Mouse (Mus musculus) hindbrain, postnatal 0 days (tissue): ENCODE data around the gene Pcyox1. TPM values are rescaled to one million over a fixed set of nuclear protein-coding genes. Genes with fewer than 3 reads are reported as not detected.

Experiments used
- ATAC-seq: fragments of 200-750 bp; cut with Nextera tagmentation; 2 replicates; pipeline ENCODE4 v1.8.0; 2017; ENCODE audit warnings: mild to moderate bottlenecking, moderate TSS enrichment, moderate library complexity
- DNase-seq: peaks from one replicate; pipeline ENCODE4 v3.0.0-alpha.2; 2015; ENCODE audit warnings: low spot score
- H3K27ac ChIP-seq: fragments of 300-500 bp; sonication (generic); 2 replicates; pipeline ENCODE4 v1.5.1; 2014; ENCODE audit warnings: mild to moderate bottlenecking
- H3K27me3 ChIP-seq: fragments of 300-500 bp; sonication (generic); 2 replicates; pipeline ENCODE4 v1.6.1; 2014; ENCODE audit warnings: low read length, mixed read lengths; ENCODE audit not compliant: insufficient read depth
- H3K36me3 ChIP-seq: fragments of 300-500 bp; sonication (generic); 2 replicates; pipeline ENCODE4 v1.6.1; 2014; ENCODE audit warnings: low read length, mixed read lengths; ENCODE audit not compliant: insufficient read depth
- H3K4me1 ChIP-seq: fragments of 300-500 bp; sonication (generic); 2 replicates; pipeline ENCODE4 v1.6.1; 2014; ENCODE audit warnings: antibody characterized with exemption, low read length, mixed read lengths; ENCODE audit not compliant: insufficient read depth
- H3K4me2 ChIP-seq: fragments of 300-500 bp; sonication (generic); 2 replicates; pipeline ENCODE4 v1.6.1; 2014; ENCODE audit warnings: low read depth, mild to moderate bottlenecking, low read length, moderate library complexity, mixed read lengths
- H3K4me3 ChIP-seq: fragments of 300-500 bp; sonication (generic); 2 replicates; pipeline ENCODE4 v1.5.1; 2014; ENCODE audit warnings: low read length
- H3K9ac ChIP-seq: fragments of 300-500 bp; sonication (generic); replicated peaks from 2 replicates; pipeline ENCODE4 v1.6.1; 2014; ENCODE audit warnings: mild to moderate bottlenecking, low read length, moderate library complexity, mixed read lengths
- H3K9me3 ChIP-seq: fragments of 300-500 bp; sonication (generic); 2 replicates; pipeline ENCODE4 v1.6.1; 2016; ENCODE audit warnings: low read length, mixed read lengths
- CTCF ChIP-seq: IDR thresholded peaks from 2 replicates; pipeline ENCODE4 v1.5.1; 2016; ENCODE audit warnings: antibody characterized with exemption, control low read depth, low read depth
- WGBS: fragments of 180-500 bp; shearing (Covaris S2); extraction: QIAGEN DNeasy Blood & Tissue Kit; methylation state at CpG from one replicate; pipeline ENCODE4 v1.1.7; 2014; 5-methylcytosine and 5-hydroxymethylcytosine counted together
- polyA plus RNA-seq: library from polyadenylated mRNA; unstranded; fragments of >200 nt; fragmentation: Nextera tagmentation; extraction: Ambion mirVana; gene quantifications from 2 replicates; pipeline ENCODE4 v1.2.1, GENCODE M21; 2015
- total RNA-seq: library from RNA; depleted of rRNA; stranded (reverse); fragments of >200 nt; gene quantifications from 2 replicates; pipeline ENCODE4 v1.2.3, GENCODE M21; 2014

Pcyox1 gene
- total and polyA plus RNA-seq, 2 experiments from 2014 or later: 80.9 to 102 TPM

DNA sequence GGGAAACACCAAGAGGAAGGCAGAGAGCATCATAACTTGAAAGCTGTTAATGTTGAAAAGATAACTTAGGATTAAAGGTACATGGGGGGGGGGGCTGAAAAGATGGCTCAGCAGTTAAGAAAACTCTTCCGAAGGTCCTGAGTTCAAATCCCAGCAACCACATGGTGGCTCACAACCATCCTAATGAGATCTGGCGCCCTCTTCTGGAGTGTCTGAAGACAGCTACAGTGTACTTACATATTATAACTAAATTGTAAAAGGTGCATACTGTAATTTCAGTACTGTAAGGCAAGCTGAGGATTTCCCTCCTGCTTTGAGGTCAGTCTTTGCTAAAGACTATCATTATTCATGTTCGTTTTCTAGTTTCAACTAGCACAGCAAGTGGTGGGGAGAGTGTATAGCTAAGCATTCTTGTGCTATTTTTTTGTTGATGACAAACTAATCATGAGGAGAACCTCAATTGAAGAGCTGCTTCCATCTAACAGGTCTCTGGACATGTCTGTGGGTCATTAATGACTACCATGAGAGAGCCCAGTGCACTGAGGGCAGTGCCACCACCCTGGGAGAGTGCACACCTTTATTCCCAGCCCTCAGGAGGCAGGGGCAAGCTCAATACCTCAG is 26.8 kb downstream of the Pcyox1 start:
- Histone ChIP-seq H3K9me3 (no peaks in the 10 kb centered on the region), H3K27ac (peak overlapping the region; percentile 83), H3K4me3 (no peak overlapping the region), H3K4me1 (peaks cover 20% of the 10 kb centered on the region; the same call in 1 of the 2 replicates), H3K36me3 (no peaks in the 10 kb centered on the region), H3K27me3 (no peaks in the 10 kb centered on the region), H3K9ac (peak overlapping the region; percentile 80), H3K4me2 (peak overlapping the region; percentile 87)
- DNase-seq (no peak), ATAC-seq (no peak)
- WGBS: 56% methylated on average over 3 of the region's 3 CpGs
- TF ChIP-seq CTCF: peak; percentile 30

DNA sequence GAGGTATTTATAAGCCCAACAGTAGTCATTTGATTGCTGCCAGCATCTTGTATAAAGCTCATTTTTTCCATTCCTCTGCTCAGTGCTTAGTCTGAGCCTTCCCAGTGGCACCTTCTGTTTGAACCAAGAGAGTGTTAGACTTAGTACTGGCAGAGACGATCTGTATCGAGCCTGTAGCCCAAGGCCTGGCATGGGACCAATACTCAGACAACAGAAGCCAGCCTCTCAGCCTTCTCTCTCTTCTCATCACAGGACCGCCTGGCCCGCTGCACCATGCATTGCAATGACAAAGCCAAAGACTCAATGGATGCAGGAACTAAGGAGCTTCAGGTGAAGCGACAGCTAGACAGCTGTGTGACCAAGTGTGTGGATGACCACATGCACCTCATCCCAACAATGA is 28.5 kb downstream of the Pcyox1 start:
- H3K4me1 ChIP-seq: peaks cover 20% of the 10 kb centered on the region; the same call in 1 of the 2 replicates
- H3K9me3 ChIP-seq: no peaks in the 10 kb centered on the region
- H3K27ac ChIP-seq: no peak overlapping the region
- 73% methylated on average over 5 of the region's 5 CpGs for WGBS
- no peak for DNase-seq
- no peak overlapping the region for H3K4me3 ChIP-seq
- H3K4me2 ChIP-seq: no peak overlapping the region
- ATAC-seq: no peak
- H3K9ac ChIP-seq: no peak overlapping the region
- no peak for TF ChIP-seq CTCF
- no peaks in the 10 kb centered on the region for H3K36me3 ChIP-seq
- H3K27me3 ChIP-seq: no peaks in the 10 kb centered on the region

DNA sequence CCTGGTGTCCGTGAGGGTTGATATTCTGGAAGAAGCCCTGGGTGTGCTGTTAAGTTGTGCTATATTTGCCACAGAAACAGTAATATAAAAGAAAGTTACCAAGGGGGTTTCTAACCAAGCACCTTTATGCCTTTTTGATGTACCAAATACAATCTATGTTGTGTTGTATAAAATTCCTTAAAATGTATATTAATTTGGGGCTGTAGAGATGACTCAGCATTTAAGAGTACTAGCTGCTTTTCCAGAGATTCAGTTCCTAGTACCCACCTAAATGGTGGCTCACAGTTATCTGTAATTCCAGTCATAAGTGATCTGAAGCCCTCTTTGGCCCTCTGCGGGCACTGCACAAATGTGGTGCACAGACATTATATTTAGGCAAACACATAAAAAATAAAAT is 30.1 kb downstream of the Pcyox1 start:
- no peak for TF ChIP-seq CTCF
- no peaks in the 10 kb centered on the region for H3K27me3 ChIP-seq
- WGBS: 55% methylated on average over 2 of the region's 2 CpGs
- no peaks in the 10 kb centered on the region for H3K36me3 ChIP-seq
- H3K9ac ChIP-seq: no peak overlapping the region
- H3K4me3 ChIP-seq: 0 out of 2 replicates have a peak overlapping the region, but pooled peaks have one; percentile 67
- H3K4me2 ChIP-seq: peak overlapping the region; percentile 97
- ATAC-seq: no peak
- no peaks in the 10 kb centered on the region for H3K9me3 ChIP-seq
- H3K27ac ChIP-seq: peak overlapping the region; percentile 90
- peaks cover 13% of the 10 kb centered on the region; the same call in 1 of the 2 replicates for H3K4me1 ChIP-seq
- no peak for DNase-seq

DNA sequence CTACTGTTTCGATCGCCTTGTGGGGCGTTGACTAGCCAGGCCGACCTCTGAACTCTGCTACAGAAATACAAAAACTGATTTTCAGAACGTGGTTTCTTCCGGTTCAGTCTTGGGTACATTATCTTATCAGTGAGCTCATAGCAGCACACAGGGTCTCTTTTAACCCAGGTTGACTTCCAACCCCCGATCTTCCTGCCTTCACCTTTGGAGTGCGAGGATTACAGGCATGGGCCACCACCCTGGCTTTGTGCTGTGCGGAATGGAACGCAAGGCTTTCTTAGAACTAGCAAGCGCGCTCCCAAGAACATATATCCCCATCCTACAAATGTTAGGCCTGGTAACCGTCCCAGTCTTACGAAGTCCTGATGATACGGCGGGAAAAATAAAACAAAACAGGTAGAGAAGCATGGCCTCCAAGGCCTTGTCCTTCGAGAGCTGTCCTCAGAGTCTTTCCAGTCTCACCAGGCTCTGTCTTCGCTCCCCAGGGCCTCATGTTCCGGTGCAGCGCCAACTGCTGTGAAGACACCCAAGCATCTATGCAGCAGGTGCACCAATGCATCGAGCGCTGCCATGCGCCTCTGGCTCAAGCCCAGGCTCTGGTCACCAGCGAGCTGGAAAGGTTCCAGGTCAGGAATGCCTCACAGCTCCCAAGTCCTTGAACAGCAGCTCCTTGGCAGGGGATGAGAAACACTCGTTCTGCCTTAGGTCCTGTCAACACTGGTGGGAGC is 30.7 kb downstream of the Pcyox1 start:
- DNase-seq (peak; percentile 66), ATAC-seq (no peak)
- Histone ChIP-seq H3K36me3 (no peaks in the 10 kb centered on the region), H3K27ac (peak overlapping the region; percentile 90), H3K4me1 (peaks cover 13% of the 10 kb centered on the region; the same call in 1 of the 2 replicates), H3K4me3 (peak overlapping the region; percentile 67), H3K4me2 (peak overlapping the region; percentile 97), H3K27me3 (no peaks in the 10 kb centered on the region), H3K9ac (peak overlapping the region; percentile 77), H3K9me3 (no peaks in the 10 kb centered on the region)
- no peak for TF ChIP-seq CTCF
- WGBS: 28% methylated on average over 25 of the region's 25 CpGs

DNA sequence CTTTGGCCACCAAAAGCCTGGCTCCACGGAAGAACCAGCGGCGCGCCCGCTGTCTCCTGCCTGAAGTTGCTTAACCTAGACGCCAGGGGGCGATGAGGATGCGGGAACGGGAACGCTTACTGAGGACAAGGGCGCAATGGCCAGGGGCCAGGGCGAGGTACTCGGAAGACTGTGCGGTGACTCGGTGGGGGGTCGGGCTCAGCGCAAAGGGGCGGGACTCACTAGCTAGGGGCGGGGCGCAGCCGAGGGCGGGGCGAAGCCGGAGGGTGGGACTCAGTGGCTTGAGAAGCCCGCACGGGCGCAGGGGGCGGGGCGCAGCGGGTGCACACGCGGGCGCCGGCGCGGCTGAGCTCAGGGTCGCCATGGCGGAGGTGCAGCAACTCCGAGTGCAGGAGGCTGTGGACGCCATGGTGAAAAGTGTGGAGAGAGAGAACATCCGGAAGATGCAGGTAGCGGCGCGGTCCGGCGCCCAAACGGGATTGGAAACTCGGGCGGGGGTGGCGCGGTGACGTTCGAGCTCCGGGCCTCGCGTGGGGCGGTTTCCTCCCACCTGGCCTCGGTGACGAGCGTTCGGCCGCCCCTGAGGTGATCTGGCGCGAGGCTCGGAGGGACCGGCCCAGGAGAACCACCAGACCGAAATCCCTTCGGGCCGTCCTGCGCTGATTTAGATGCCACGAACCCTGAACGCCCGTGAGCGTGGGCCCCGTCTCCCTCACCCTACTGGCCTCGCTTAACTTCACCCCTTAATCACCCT is 31.4 kb downstream of the Pcyox1 start, which contains the start of gene Fam136a:
TSS of gene Fam136a (plus strand) at position 276 of the 754 bp plus-strand sequence.
- H3K27ac ChIP-seq: peak within 1 kb of the TSS; percentile 90
- H3K9ac ChIP-seq: peak within 1 kb of the TSS; percentile 77
- peak; percentile 95 for ATAC-seq
- H3K36me3 ChIP-seq: no peaks in the 10 kb centered on the region
- H3K4me3 ChIP-seq: peak within 1 kb of the TSS; percentile 67
- no peaks in the 10 kb centered on the region for H3K27me3 ChIP-seq
- 1% methylated on average over 60 of the region's 76 CpGs for WGBS
- peaks cover 10% of the 10 kb centered on the region; the same call in 1 of the 2 replicates for H3K4me1 ChIP-seq
- TF ChIP-seq CTCF: peak; percentile 95
- DNase-seq: peak; percentile 99
- H3K9me3 ChIP-seq: no peaks in the 10 kb centered on the region
- H3K4me2 ChIP-seq: peak within 1 kb of the TSS; percentile 97

DNA sequence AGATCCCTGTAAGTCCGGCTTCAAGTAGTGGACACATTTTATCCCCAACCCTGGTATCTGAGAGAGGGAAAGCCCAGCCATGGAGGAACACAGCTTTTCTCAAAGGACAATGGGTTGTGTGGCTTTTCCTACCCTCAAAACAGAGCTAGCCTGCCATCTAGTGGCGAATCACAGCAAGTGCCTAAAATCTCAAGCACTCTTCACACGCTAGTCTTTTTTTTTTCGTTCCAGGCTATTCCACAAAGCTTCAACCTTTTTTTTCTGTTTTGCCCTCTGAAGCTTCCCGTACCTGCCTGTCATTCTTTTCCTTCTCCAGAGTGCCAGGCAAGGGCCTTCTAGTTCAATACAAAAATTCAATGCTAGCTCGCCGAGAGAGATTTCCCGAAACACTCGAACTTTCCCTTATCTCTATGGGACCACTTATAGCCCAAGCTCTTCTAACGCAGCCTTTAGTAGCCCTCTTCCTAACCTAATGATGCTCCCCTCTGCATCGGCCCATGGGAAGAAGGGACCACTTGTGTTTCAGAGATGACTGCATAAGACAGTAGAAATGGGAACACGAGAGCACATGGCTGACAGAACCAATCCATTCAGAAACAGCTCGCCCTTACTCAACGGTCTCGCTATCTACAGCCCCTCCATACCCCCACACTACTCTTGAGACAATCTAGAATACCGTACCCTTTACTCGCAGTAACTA is 32.4 kb downstream of the Pcyox1 start:
- H3K27ac ChIP-seq: peak overlapping the region; percentile 90
- peak overlapping the region; percentile 77 for H3K9ac ChIP-seq
- ATAC-seq: peak; percentile 43
- H3K4me1 ChIP-seq: peaks cover 9% of the 10 kb centered on the region; the same call in 1 of the 2 replicates
- H3K4me3 ChIP-seq: peak overlapping the region; percentile 67
- H3K36me3 ChIP-seq: no peaks in the 10 kb centered on the region
- WGBS: under 1% methylated on average over 17 of the region's 17 CpGs
- peak; percentile 92 for DNase-seq
- TF ChIP-seq CTCF: peak; percentile 95
- peak overlapping the region; percentile 97 for H3K4me2 ChIP-seq
- H3K27me3 ChIP-seq: no peaks in the 10 kb centered on the region
- H3K9me3 ChIP-seq: no peaks in the 10 kb centered on the region
